Mouse (Mus musculus) liver, embryonic 14.5 days (tissue): ENCODE measurements around the gene Taar8b.

ENCODE experiments used
- CTCF ChIP-seq: IDR thresholded peaks from 2 replicates; pipeline ENCODE4 v1.5.1; 2016; ENCODE audit warnings: antibody characterized with exemption, low read depth, control low read depth
- EP300 ChIP-seq: IDR thresholded peaks from 2 replicates; pipeline ENCODE4 v1.6.1; 2016; ENCODE audit warnings: antibody characterized with exemption, low read depth

- TF ChIP-seq CTCF = peak; percentile 66
- no peak for TF ChIP-seq EP300
These were observed 19.2 kb upstream of the Taar8b start for GRCm38 (mm10) chr10:24111116-24111778.
